Mouse (Mus musculus): ENCODE results near the gene Mcrs1.

GRCm38 (mm10) chr15:99249938-99250337 lies 1.8 kb downstream of the Mcrs1 start:
- TF ChIP-seq CTCF (IDR thresholded peaks at IDR 0.05; ENCODE audit: borderline replicate concordance, insufficient read depth, low read depth, low read length) (no peak), POLR2A (IDR thresholded peaks at IDR 0.05; ENCODE audit: borderline replicate concordance, insufficient read depth, low read length) (no peak)

Measured in cerebellum, adult 2 months (tissue).